Mouse (Mus musculus) naive thymus-derived CD4-positive, alpha-beta T cell, adult 2 months (primary cell): Measurements from ENCODE around the gene Pramef20.
"Not testable (repeated sequence)": the region's sequence is repeated elsewhere in the genome, so short reads cannot be mapped to it uniquely, and the experiment has no call there.

Source experiments
- DNase-seq: peaks from one replicate; pipeline ENCODE4 v3.0.0-alpha.2; 2011; ENCODE audit warnings: low read depth

The Pramef20 gene

GRCm38 (mm10) chr4:144377911-144378310, at the start of gene Pramef20:
TSS of gene Pramef20 (minus strand) at chr4:144377933.
- no peak for DNase-seq

GRCm38 (mm10) chr4:144424590-144424989, 46.9 kb upstream of the Pramef20 start:
- DNase-seq, result no peak

DNA sequence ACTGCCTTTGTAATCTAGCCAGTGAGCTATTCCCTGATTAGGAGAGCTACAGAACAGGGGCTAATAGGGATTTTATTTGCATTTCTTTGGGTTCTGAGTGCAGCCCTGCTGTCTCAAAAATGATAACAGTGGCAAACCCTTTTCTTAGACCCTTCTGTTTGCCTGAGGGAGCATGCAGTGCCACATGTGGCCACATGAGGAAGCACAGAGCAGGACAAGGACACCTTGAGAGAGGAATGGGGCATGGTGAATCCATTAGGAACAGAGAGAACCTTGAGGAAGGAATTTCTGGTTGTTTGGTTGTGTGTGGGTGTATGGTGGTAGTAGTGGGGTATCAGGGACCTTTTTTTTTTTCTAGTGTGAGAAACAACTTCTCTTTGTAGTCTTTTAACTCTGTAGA, 42.9 kb upstream of the Pramef20 start:
- no peak for DNase-seq

DNA sequence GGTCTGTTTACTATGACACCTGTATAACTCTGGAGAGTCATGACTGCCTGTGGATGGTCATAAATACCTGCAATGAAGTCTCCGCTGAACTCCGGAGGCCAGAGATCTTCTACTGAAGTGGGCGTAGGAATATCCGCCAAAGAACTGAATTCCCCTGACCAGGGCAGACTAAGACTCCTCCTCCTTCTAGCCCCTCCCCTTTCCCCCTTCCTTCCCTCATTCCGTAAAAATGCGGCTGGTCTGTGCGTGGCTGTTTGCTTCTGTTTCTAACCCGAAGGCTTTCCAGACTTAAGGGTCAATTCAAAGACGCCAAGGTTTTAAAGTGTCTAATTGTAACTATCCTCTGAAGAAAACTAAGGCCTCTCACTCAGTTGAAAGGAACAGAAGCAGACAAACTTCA, 30.6 kb upstream of the Pramef20 start, which contains the start of gene Pramef12:
Gene Pramef12 (minus strand): TSS at position 175 of the 400 bp plus-strand sequence.
- no peak for DNase-seq

- DNase-seq, result no peak
Observed at GRCm38 (mm10) chr4:144406261-144406660, 28.5 kb upstream of the Pramef20 start.

GRCm38 (mm10) chr4:144404456-144405086, 26.8 kb upstream of the Pramef20 start:
- DNase-seq, result peak; percentile 24

DNA sequence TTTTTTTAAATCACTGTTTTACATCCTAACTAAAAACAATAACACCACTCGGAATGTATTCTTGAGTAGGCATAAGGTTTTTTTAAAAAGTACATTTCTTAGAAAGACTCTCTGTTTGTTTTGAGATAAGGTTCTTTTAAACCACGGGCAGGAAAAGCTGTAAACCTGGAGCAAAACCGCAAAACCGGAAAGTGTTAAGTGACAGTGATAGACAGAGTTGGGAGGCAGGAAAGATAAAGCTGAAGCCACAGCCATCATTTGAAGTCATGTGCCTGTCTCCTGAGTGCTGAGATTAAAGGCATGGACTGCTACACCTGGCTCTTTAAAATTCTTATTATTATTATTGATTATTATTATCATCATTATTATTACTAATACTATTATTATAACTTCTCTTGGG, 25.0 kb upstream of the Pramef20 start:
- DNase-seq, result no peak

DNA sequence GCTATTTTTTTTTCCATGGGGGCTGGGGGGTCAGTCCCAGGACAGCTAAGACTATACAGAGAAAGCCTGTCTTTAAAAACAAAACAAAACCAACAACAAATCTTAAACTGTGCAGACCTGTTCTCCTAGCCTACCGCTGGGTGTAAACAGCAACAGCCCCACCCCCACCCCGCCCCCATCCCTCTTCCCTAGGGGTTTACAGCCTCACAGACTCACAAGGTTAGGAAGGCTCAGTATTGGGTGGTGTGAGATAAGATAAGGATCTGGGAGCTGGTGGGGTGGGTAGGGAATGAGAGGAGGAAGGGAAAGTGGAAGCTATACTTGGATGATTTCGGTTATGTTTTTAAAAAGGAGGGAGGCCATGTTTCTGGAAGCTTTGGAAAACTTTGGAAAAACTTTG, 18.6 kb upstream of the Pramef20 start:
- no peak for DNase-seq

GRCm38 (mm10) chr4:144357642-144358041, 20.1 kb downstream of the Pramef20 start, which contains the start of gene Gm13119:
TSS of gene Gm13119 (plus strand) at chr4:144357942.
- not testable (repeated sequence) for DNase-seq

GRCm38 (mm10) chr4:144335856-144336255, 41.9 kb downstream of the Pramef20 start:
- DNase-seq, result not testable (repeated sequence)

- not testable (repeated sequence) for DNase-seq
Observed at GRCm38 (mm10) chr4:144329949-144330348, 47.8 kb downstream of the Pramef20 start, which contains the start of gene Gm13128. TSS of gene Gm13128 (plus strand) at chr4:144330249.
